Mouse (Mus musculus): ENCODE measurements around the gene Coch.

DNA sequence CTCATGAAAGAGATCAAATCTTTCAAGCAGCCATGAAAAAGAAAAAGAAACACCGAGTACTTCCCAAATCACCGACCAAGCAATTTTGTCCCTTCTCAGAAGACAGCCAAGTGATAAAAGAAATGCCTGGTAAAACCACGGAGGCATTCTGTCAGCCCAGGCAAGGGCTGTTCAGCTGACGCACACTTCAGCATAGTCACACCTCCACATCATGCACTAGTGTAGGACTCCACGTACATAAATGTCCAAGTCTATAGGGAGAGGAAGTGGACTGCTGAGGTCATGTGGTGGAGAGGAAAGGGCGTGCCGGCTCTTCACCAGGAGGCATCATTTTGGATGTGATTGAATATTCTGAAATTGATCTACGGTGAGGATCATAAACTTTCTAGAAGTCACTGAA is 1.2 kb upstream of the Coch start:
- TF ChIP-seq POLR2A (IDR thresholded peaks at IDR 0.05; ENCODE audit: low read depth, low read length): no peak
- no peak for TF ChIP-seq CTCF (IDR thresholded peaks at IDR 0.05; ENCODE audit: extremely low read depth, insufficient read length, insufficient replicate concordance, low read depth, low read length)
